Mouse (Mus musculus): ENCODE measurements around the gene Ptpn1.

Ptpn1 gene

GRCm38 (mm10) chr2:167931985-167932726 is at the start of gene Ptpn1:
Gene Ptpn1 (plus strand): TSS chr2:167932057.
- in situ Hi-C loops (cut with MboI; ENCODE audit: low sequenced_read_pairs) = no loop called here

GRCm38 (mm10) chr2:167886485-167886884 is 45.4 kb upstream of the Ptpn1 start:
- in situ Hi-C loops (cut with MboI; ENCODE audit: low sequenced_read_pairs) = loop anchor here (25.0 kb wide), 1 partner anchor 349 kb away; the partner anchor contains the start of gene Snai1

- in situ Hi-C loops (cut with MboI; ENCODE audit: low sequenced_read_pairs) = loop anchor here (25.0 kb wide), 1 partner anchor 350 kb away; the partner anchor contains the start of gene Snai1
Observed at GRCm38 (mm10) chr2:167887516-167888347, 44.1 kb upstream of the Ptpn1 start.

DNA sequence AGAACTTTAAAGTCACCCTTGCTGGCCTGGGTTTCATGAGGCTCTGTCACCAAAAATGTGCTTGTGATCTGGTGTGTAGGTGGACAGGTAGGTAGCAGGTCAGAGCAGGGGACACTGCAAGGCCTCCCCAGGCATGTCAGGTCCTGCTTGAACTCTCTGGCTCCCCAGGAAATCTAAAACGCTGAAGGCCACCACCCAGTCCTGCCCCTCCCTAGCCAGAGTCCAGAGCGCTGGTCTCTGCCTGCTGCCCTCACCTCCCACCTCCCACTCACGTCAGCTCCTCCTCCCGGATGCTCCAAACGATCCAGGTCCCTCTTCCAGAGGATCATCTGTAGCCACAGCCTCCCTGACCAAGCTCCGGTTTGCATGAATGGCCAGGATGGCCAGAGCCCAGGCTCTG is 43.0 kb upstream of the Ptpn1 start:
- in situ Hi-C loops (cut with MboI; ENCODE audit: low sequenced_read_pairs) = loop anchor here (25.0 kb wide), 1 partner anchor 352 kb away; the partner anchor contains the start of gene Snai1

GRCm38 (mm10) chr2:167889886-167890285 is 42.0 kb upstream of the Ptpn1 start:
- in situ Hi-C loops (cut with MboI; ENCODE audit: low sequenced_read_pairs) = loop anchor here (5.0 to 25.0 kb wide), 2 partner anchors 203 to 353 kb away; partner anchors contain the start of genes Cebpb, Snai1 and Tmem189

GRCm38 (mm10) chr2:167891908-167892307 is 39.9 kb upstream of the Ptpn1 start:
- in situ Hi-C loops (cut with MboI; ENCODE audit: low sequenced_read_pairs) = loop anchor here (5.0 to 25.0 kb wide), 2 partner anchors 205 to 355 kb away; partner anchors contain the start of genes Cebpb, Snai1 and Tmem189

GRCm38 (mm10) chr2:167893680-167894079 is 38.2 kb upstream of the Ptpn1 start:
- in situ Hi-C loops (cut with MboI; ENCODE audit: low sequenced_read_pairs) = loop anchor here (5.0 to 25.0 kb wide), 2 partner anchors 206 to 356 kb away; partner anchors contain the start of genes Cebpb, Snai1 and Tmem189

DNA sequence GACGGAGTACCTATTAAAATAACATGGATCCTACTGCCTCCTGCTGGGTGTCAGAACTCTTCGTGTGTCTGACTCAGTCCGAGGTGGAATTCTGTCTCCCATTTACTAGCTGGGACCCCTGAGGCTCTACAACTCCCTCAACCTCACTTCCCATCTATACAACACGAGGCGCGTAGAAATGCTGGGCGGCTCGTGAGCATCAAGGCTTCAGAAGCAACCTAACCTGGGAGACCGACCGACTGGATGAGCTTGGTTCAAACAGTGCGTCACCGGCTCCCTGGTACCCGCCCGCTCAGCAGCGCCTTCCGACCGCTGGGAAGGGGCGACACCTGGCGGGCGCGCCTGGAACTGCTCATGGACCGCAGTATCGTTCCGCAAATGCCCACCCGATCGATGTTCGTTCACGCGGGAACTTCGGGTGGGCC is 36.9 kb upstream of the Ptpn1 start:
- in situ Hi-C loops (cut with MboI; ENCODE audit: low sequenced_read_pairs) = loop anchor here (5.0 to 25.0 kb wide), 2 partner anchors 208 to 358 kb away; partner anchors contain the start of genes Cebpb, Snai1 and Tmem189

DNA sequence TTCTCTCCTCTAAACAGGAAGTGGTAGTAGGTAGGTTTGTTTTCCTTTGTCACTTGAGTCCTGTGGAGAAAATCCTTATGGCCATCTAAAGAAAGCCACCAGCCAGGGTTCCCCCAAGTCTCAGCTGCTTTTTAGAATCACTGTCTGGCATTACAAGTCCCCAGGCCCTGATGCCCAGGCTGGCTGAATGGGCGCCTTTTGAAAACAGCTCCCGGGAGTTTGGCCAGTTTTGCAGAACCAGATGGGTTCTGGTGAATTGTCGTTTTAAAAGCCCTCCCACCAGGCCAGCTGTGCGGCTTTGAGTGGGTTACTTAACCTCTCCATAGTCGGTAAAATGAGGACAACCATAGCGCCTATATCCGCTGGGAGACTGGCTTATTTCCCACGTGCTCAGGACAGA is 34.0 kb upstream of the Ptpn1 start:
- in situ Hi-C loops (cut with MboI; ENCODE audit: low sequenced_read_pairs) = loop anchor here (25.0 kb wide), 1 partner anchor 361 kb away; the partner anchor contains the start of gene Snai1

DNA sequence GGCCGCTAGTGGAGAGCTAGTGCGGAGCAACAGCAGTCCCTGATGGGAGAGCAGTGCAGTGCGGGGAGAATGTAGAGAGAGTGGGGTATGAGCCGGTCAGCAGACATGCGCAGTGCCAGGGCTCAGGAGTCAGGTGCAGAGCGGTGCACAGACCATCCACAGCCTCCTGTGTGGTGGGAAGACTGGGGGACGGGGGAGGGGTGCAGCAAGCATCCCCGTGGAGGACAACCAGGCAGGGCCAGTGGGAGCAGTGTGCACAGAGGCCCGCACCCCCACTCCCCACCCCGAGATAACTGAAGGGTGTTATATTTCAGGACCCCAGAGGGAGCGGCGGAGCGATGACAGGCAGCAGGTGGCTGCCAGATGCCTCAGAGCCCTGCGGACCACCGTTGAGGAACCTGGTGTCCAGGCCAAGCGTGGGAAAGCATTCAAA is 31.9 kb upstream of the Ptpn1 start:
- in situ Hi-C loops (cut with MboI; ENCODE audit: low sequenced_read_pairs) = loop anchor here (25.0 kb wide), 1 partner anchor 363 kb away; the partner anchor contains the start of gene Snai1

- in situ Hi-C loops (cut with MboI; ENCODE audit: low sequenced_read_pairs) = no loop called here
Observed at GRCm38 (mm10) chr2:167902116-167902703, 29.6 kb upstream of the Ptpn1 start.

GRCm38 (mm10) chr2:167903242-167903952 is 28.5 kb upstream of the Ptpn1 start:
- in situ Hi-C loops (cut with MboI; ENCODE audit: low sequenced_read_pairs) = no loop called here

- in situ Hi-C loops (cut with MboI; ENCODE audit: low sequenced_read_pairs) = no loop called here
Observed at GRCm38 (mm10) chr2:167904621-167905367, 27.1 kb upstream of the Ptpn1 start.

GRCm38 (mm10) chr2:167905561-167905960 is 26.3 kb upstream of the Ptpn1 start:
- in situ Hi-C loops (cut with MboI; ENCODE audit: low sequenced_read_pairs) = no loop called here

DNA sequence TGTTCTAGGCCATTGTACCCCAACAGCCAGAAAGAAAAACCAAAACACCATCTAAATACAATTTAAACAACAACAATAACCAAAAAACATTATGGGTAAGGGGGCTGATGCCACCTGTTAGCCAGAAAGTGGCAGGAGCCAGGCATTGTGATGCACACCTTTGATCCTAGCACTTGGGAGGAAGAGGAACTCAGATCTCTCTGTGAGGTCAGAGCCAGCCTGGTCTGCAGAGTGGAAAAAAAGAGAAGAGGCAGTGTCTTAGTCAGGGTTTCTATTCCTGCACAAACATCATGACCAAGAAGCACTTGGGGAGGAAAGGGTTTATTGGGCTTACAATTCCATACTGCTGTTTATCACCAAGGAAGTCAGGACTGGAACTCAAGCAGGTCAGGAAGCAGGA is 25.1 kb upstream of the Ptpn1 start:
- in situ Hi-C loops (cut with MboI; ENCODE audit: low sequenced_read_pairs) = no loop called here

DNA sequence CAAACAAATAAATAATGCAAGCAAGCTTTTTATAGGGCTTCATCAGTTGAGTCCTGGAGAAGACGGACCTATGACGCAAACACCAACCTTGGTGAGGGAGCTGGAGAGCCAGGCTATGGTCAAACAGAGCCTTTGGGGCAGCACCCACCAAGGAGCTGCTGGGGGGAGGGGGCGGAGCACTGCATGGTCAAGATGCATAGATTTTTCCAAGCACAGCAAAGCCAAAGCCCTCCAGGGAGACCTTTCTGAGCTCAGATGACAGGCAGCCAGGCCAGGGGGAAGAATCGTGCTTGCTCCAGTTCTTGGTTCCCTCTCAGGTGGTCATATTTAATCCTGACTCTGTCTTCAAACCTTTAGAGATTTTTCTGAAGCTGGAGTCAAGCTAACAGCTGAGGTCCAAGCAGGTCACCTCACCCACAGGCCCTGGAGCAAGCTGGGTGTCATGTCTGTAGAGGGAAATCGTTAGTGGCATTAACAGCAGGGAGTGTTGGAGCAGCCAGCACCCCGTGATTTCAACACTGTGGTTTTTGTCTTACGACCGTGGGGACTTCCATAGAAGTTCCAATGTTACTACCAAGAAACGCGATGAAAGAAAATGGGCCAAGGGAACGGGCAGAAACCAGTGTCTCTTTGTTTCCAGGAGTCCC is 22.2 kb upstream of the Ptpn1 start:
- in situ Hi-C loops (cut with MboI; ENCODE audit: low sequenced_read_pairs) = no loop called here

DNA sequence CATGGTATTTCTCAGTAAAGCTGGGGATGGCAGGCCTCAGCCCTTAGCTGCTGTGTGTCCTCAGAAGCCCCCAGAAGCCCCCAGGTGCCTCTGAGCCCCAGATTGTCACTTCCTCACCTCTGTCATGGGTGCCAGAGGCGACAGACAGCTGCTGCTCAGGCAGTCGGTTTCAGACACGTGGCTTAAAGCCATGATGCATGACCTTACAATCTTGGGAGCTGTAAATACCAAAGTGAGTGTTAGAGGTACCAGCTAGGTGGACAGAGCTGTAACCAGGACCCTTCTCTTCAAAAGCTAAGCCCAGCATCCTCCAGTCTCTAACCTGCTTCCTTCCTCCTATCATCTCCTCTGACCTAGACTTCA is 21.7 kb upstream of the Ptpn1 start:
- in situ Hi-C loops (cut with MboI; ENCODE audit: low sequenced_read_pairs) = no loop called here

DNA sequence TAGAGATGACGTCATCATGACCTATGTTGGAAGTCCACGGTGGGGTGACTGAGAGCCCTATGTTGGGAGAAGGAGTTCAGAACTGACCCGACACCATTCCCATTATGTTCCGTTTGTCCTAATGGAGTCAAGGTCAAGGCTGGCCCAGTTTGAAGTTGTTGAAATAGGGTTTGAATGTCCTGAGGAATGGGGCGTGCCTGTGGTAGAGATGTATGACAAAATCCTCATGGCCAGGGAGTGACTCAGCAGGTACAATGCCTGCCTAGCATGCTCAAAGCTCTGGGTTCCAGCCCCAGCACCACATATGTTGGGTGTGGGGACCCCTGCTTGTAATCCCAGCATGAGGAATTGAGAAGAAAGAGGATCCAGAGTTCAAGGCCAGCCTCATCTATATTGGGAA is 20.3 kb upstream of the Ptpn1 start:
- in situ Hi-C loops (cut with MboI; ENCODE audit: low sequenced_read_pairs) = no loop called here

GRCm38 (mm10) chr2:167919081-167919480 is 12.8 kb upstream of the Ptpn1 start:
- in situ Hi-C loops (cut with MboI; ENCODE audit: low sequenced_read_pairs) = no loop called here

Data from CH12F3 (cell line).